Mouse (Mus musculus): ENCODE measurements around the gene Dennd5a.
"Not testable (repeated sequence)": the region's sequence is repeated elsewhere in the genome, so short reads cannot be mapped to it uniquely, and the experiment has no call there.

The Dennd5a gene

DNA sequence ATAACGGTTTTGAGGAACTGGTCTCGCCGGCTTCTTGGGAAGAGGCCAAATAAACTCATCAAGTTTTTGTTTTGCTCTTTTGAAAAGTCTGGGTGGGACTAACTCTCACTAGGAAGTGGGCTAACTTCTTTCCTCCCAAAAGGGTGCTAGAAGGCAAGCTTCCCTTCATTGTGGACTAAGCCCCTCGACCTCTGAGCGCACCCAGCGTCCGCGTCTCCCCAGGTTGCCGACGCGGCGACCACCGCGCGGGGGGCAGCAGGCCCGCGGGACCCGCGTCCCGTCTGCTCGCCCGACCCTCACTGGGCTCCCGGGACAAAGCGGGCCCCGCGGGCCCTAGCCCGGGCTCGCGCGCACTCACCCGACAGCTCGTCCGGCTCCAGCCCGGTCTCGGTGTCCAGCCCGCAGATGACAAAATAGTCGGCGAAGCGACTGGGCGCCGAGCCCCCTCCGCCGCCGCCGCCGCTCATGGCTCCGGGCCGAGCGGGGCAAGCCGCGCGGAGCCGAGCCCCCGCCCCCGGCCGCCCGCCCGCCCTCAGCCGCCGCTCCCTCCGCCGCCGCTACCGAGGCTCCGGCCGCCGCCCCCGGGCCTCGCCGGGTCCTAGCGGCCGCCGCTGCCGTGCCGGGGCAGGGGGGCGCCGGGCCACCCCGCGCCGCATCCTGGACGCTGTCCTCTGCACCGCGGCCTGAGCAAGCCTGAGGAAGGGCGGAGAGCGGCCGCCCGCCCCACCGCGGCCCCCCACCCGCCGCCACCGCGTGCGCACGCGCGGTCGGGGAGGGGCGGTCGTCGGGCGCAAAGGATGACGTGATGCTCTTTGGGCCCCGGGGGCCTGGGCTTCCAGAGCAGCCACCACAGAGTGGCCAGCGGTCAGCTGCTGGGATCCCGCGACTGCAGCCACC lies at the start of gene Dennd5a:
TSS of gene Dennd5a (minus strand) at position 755 of the 897 bp plus-strand sequence.
- peak; percentile 84 to 85 for DNase-seq (ENCODE audit: low spot score in 2 of 2)

DNA sequence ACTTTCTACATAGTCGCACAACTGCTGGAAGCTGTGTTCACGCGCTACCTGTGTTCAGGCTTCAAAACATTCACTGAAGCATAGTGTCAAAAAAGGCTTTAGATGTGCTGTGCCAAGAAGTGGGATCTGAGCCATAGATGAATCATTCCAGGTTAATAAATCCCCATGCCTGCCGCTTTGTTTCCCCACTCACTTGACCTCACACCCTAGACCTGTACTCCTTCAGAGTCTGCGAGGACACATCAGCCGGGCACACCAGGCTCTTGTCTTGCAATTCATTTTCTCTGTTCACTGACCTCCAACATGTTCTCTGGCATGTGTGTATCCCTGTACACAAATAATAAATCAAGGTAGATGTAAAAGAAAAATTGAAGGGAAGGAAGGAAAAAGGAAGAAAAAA lies 48.8 kb upstream of the Dennd5a start:
- DNase-seq (ENCODE audit: low spot score in 2 of 2), result no peak

DNA sequence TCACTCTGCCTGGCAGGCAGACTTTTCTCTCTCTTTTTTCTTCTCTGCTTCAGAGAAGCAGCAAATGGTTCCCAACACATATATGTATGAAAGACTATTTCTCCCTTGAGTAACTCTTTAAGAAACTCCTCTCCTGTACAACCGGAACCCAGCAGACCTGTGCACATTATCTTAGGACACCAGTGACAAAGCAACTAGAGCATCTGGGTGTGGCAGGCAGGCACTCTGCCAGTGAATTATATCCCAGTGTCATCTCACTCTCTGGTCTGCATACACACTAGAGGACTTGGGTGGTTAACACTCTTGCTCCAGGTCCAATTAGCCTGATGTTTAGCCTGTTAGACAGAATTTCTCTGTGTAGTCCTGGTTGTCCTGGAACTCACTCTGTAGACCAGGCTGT lies 48.2 kb upstream of the Dennd5a start:
- no peak for DNase-seq (ENCODE audit: low spot score in 2 of 2)

DNA sequence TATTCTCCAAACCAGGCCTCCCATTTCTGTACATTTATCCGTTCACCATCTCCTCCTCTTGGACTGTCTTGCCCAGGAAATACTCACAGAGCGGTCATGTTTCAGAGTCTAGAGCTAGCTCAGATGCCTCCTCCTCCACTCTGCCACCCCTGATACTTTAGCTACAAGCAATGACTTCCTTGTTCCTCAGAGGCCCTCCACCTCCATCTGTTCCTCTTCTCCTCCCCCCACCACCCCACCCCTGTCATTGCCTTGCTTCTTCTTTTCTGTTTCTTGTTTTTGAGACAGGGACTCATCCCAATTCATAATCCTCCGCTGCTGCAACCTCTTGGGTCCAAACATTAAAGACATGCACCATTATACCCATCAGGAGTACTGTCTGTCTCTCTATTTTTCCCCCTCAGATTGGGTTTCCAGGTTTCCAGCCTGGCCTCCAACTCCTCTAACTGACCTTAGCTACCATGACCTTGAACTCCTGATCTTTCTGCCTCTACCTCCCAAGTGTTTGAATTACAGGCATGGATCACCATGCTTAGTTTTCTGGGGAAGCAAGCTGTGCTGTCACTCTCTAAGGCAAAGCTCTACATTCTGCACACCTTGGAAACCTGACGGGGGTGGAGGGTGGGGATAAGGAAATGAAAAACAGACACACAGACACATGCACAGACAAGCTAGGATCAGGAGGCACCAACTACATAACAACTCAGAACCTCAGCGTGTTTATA lies 46.4 kb upstream of the Dennd5a start:
- no peak for DNase-seq (ENCODE audit: low spot score in 2 of 2)

DNA sequence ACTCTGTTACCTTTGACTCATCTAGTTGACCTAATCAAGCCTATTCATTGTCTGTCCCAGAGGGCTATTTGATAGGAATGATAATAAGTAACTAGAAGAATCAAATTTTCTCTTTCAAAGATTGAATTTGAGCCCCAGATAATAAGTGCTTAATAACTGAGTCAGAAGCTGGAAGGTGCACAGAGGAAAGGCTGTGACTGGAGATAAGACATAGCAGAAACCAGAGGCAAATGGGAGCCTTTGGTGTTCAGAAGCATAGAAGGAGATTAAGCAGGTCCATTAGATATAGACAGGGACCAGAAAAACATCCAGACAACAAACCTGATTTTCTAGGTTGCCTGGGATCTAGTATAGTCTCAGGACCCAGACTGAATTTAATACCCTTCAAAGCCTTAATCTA lies 45.7 kb upstream of the Dennd5a start:
- DNase-seq (ENCODE audit: low spot score in 2 of 2), result no peak

DNA sequence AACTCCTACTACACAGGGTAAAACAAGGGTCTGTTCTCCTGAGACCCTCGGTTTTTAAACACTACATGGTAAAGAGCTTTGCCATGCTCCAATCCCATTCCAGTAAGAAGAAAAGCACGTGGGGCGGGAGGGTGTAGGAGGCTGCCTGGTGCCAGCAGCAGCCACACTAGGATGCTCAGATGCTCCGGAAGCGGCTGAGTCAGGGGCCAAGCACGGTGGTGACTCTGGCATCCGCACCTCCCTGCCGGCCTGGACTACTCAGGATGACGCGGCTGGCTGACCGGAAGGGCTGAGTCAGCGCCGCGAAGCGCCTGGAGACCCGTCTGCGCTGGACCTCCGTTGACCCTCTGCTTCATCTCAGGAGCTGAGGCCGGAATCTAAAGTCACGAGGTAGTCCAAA lies 42.7 kb upstream of the Dennd5a start:
- peak; percentile 44 to 56 for DNase-seq (ENCODE audit: low spot score in 2 of 2)

DNA sequence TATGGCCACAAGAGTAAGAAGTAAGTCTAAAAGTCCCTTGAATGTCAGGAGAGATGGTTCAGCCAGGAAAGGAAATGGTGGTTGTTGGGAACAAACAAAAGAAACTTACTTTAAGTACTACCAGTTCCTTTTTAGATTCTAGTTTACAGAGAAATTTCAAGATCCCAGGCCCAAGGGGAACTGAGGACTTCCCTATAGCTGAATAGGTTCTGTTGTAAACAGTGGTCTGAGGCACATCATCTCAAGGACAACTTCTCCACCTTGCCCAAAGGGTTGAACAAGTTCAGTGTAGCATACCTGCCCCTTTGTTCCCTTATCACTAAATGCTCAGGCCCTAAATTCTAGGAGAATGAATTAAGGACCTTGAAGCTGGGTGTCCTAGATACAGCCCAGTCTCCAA lies 41.8 kb upstream of the Dennd5a start:
- no peak for DNase-seq (ENCODE audit: low spot score in 2 of 2)

DNA sequence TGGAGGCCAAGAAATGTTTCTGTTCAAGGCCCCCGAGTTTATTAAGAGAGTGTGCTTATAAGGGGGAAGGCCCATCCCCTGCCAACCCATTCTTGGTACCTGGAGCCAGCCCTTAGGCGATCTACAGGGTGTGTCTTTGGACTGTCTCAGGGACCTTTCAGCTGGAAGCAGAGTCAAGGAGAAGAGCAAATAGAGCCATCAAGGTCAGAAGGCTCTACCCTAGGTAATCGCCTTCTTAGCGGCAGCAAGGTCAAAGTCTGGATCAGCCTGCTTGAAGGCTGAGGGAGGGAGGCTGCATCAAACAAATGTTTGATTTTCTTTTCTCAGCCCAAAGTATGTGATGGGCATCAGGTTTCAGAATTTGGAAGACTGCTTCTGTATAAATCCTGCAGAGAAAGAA lies 38.1 kb upstream of the Dennd5a start:
- no peak for DNase-seq (ENCODE audit: low spot score in 2 of 2)

DNA sequence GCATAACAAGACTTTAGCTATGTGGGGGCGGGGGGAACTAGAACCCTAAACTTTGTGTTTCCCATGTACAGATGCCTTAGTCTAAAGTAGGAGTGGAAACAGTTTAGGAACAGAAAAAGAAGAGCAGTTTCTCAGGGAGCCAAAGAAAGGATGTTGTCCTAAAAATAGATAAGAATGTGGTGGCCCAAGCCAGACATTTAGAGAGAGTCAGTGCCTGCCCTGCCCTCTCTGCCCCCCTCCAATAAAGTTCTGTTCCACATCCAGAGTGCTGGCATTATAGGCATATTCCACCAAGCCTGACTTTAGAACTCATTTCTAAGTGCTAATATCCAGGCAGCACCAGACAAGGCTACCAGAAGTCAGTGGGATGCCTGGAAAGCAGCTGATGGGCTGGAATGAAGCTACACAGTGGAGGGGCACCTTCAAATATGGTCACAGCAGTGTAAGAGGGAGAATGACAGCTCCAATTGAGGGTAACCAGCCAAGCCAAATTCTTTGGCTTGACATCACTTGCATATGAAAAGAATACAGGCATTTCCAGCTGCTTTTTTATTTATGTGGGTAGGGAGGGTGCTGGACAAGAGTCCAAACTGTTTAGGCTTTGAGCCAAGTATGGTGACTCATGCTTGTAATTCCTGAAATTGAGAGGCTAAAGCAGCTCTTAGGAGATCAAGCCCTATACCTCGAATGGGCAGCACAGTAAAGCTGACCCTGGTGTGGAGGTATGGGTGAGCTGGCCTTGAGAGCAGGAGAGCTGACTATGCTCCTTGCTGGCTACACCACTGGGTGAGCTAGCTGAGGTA lies 33.1 kb upstream of the Dennd5a start:
- DNase-seq (ENCODE audit: low spot score in 2 of 2), result peak; percentile 74 to 77

DNA sequence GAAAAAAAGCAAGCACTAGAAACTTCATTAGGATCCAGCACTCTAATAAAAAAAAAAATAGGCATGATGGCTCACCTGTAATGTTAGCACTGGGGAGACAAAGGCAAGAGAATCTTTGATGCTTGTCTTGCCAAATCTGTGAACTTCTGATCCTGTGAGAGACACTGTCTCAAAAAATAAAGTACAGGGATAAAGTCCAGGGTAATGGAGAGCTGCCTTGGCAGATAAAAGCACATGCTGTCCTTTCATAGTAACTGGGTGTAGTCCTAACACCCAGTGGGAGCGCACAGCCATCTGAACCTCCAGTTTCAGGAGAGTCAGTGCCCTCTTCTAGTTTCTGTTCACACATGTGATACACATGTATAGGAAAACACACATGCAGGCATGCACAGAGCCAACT lies 31.0 kb upstream of the Dennd5a start:
- no peak for DNase-seq (ENCODE audit: low spot score in 2 of 2)

DNA sequence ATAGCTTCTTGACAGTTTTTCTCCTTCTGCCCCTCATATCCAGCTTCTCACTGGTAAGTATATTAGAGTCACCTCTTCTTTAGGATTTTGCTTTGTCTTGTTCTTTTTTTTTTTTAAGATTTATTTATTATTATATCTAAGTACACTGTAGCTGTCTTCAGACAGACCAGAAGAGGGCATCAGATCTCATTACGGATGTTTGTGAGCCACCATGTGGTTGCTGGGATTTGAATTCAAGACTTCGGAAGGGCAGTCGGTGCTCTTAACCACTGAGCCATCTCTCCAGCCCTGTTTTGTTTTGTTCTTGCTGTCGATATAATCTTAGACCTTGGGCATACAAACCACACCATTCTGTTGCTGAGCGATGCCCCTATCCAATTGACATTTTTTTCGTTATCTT lies 26.5 kb upstream of the Dennd5a start, which contains the start of gene Tmem41b:
TSS of gene Tmem41b (minus strand) at position 155 of the 400 bp plus-strand sequence.
- not testable (repeated sequence) for DNase-seq (ENCODE audit: low spot score in 2 of 2)

DNA sequence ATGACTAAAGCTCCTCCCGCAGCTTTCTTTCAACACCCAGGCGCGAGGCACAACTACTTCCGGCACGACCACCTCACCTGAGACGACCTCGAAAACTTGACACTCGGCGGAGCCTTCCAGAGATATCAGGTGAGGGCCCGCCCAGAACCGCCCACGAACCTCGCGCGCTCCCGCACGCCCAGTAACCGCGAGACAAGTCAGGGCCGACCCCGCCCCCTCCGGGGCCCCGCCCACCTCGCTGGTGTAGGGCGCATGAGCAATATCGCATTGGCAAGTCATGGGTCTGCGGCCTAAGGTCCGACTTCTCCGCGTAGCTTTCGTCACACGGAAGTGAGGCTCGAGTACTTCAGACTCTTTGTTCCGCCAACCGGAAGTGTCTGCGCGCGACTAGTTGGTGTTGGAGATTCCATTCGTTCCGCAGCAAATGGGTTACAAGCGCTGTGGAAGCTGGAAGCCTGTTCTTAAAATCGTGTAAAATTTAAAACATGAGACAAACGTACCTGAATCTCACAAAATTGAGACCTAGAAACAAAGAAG lies 25.9 kb upstream of the Dennd5a start:
- peak; percentile 98 to 100 for DNase-seq (ENCODE audit: low spot score in 2 of 2)

DNA sequence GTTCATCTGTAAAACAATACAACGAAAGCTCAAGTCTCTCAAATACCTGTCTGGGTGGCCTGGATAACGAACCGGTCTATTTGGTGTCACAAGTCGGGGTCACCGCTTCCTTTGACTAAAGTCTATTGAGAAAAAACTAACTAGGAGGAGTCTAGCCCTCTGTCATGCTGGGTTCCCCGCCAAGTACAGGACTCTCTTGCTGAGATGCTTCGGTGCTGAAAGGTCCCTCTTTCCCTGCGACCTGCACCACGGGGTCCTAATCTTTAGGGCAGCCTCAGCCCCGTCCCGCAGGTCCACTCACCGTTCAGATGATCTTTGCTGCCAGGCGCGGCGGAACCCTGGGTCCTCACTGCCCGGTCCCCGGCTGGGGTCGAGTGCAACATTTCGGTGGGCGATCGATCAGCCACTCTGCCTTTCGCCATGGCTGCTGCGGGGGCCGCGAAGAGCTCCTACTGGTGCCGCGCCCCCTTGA lies 25.4 kb upstream of the Dennd5a start:
- no peak for DNase-seq (ENCODE audit: low spot score in 2 of 2)

DNA sequence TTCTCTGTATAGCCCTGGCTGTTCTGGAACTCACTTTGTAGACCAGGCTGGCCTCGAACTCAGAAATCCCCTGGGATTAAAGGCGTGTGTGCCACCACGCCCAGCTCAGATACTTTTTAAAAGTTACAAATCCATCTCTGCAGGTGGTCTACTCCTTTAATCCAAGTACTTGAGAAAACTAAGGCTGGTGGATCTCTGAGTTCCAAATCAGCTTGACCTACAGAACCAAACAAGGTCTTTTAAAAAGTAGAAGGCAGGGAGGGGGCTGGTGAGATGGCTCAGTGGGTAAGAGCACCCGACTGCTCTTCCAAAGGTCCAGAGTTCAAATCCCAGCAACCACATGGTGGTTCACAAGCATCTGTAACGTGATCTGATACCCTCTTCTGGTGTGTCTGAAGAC lies 24.3 kb upstream of the Dennd5a start:
- not testable (repeated sequence) for DNase-seq (ENCODE audit: low spot score in 2 of 2)

DNA sequence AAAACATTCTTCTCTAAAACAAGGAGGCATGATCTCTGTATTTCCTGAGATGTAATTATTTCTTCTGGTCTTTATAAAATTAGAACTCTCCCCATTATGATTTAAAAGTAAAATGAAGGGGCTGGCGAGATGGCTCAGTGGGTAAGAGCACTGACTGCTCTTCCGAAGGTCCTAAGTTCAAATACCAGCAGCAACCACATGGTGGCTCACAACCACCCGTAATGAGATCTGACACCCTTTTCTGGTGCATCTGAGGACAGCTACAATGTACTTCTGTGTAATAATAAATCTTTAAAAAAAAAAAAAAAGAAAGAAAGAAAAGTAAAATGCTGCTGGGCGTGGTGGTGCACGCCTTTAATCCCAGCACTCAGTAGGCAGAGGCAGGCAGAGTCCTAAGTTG lies 16.9 kb upstream of the Dennd5a start:
- not testable (repeated sequence) for DNase-seq (ENCODE audit: low spot score in 2 of 2)

DNA sequence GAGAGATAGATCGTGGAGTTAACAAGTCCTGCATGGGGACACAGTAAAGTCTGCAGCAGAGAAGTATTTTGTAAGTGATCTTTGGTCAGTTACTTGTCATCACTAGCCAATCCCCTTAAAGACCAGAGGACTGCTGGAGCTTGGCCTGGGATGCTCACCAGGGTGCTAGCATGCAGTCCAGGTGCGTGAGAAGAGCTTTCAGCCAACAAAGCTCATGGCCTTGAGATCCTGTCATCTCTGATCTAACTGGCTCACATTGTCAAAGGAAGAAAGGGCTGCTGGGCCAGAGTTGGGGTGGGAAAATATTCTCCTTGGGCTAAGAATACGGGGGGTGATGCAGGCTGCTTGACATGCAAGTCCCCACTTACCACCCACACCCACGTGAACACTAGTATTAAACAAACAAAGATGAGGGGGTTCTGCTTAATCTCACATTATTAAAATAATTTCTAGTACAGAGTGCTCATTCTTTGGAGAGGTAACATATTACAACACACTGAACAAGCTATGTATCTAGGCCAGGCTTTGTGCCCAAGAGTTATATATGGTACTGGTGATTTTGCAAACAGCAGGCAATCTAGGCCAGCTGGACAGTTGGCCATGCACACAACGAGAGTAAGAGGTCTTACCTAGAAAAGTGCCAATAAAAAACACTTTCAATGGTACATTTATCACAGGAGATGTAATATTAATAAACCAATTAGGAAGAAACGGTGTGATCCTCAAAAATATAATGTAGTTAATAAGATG lies 15.9 kb upstream of the Dennd5a start:
- no peak for DNase-seq (ENCODE audit: low spot score in 2 of 2)

DNA sequence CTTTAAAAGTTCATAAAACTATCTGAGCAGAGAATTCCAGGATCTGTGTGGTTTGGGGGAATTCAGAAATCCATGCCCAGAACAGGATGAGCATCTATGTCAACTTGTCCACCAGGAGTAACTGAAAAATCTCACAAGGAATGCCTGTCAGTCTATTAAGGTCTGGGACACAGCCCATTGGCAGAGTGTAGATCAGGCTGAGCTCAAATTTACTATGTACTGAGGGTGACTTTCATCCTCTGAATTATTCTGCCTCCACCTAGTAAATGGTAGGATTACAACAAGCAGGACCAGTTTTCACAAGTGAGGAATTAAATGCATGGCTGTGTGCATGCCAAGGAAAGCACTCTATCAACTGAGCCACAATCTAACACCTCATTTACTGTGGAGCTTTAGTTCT lies 9.3 kb upstream of the Dennd5a start:
- no peak for DNase-seq (ENCODE audit: low spot score in 2 of 2)

DNA sequence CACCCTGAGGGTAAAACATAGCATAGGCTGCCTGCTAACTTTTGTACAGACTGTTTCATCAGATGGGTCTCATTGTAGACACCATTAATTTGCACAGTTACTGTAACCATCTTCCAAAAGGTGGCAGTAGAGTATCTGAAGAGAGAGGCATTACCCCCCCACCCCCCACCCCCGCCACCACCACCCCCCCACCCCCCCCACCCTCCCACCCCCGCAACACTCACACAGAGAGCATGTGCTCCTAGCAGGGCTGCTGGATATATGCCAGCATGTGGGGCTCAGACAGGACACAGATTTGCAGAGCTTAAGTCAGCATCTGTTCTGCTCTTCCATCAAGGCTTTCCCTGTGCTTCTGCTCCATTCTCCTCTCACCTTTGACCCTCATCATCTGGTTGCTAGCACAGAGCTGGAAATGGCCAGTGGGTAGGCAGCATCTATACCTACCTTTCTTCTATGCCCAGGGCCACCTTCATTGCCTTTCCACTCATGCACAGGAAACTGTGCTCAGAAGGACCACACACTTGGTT lies 8.7 kb upstream of the Dennd5a start:
- DNase-seq (ENCODE audit: low spot score in 2 of 2), result no peak

DNA sequence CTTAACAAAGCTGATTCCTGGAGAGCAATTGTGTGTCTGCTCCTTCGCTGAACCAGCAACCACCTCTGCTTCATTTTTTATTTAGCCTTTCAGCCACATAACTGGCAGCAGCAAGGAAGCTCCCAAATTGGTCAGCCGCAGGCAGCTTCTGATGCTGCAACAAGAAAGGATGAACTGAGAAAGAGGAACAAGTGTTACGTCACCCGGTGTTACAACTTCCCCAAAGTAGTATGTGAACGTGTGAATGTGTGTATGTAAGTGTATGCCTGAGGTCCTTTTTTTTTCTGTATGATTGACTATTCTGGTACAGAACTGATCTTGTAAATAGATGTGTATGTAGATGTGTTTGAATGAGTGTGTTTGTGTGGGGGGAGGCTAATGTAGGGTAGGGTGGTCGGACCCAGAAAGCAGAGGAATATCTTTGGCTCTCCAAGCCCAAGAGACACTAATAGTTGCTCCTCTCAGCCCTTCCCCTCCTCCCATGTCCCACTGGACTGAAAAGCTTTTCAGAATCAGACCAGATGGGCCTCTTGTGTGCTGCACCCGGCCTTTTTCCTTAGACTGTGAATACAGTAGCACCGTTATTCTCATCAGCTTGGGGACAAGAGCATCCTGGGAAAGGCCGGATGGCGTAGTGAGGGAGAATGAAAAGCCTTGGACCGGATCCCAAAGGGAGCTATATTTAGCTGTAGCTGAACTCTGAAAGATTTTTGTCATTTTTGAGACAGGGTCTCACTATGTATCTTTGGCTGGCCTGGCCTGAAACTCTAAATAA lies 7.7 kb upstream of the Dennd5a start:
- DNase-seq (ENCODE audit: low spot score in 2 of 2), result peak; percentile 50 to 70

DNA sequence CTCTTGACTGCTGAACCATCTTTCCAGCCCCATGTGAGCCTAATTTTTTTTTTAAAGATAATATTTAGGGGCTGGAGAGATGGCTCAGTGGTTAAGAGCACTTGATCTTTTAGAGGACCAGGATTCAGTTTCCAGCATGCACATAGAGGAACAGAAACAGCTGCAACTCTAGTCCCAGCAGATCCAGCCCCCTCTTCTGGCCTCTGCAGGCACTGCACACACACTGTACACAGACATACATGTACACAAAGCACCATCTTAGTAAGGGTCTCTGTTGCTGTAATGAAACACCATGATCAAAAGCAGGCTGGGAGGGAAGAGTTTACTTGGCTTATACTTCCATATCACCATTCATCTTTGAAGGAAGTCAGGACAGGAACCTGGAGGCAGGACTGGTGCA lies 5.4 kb upstream of the Dennd5a start:
- no peak for DNase-seq (ENCODE audit: low spot score in 2 of 2)

Measured in heart, adult 9 months (tissue).